Mouse (Mus musculus) intestine, embryonic 14.5 days (tissue): ENCODE data around the gene Nrg3. TPM values are rescaled to one million over a fixed set of nuclear protein-coding genes. Genes with fewer than 3 reads are reported as not detected.

Experiments
- ATAC-seq: fragments of 200-750 bp; cut with Nextera tagmentation; replicated peaks from 2 replicates; pipeline ENCODE4 v1.8.0; 2017; ENCODE audit warnings: low read depth, moderate number of reproducible peaks, moderate TSS enrichment, moderate library complexity; ENCODE audit not compliant: low FRiP score, low TSS enrichment
- DNase-seq: peaks from one replicate; pipeline ENCODE4 v3.0.0-alpha.2; 2018; ENCODE audit warnings: low spot score
- H3K27ac ChIP-seq: fragments of 300-500 bp; sonication (generic); 2 replicates; pipeline ENCODE4 v1.5.1; 2014; ENCODE audit warnings: low read depth, mild to moderate bottlenecking, control low read depth
- H3K27me3 ChIP-seq: fragments of 300-500 bp; sonication (generic); replicated peaks from 2 replicates; pipeline ENCODE4 v1.6.1; 2014; ENCODE audit warnings: low read length, control low read depth; ENCODE audit not compliant: control insufficient read depth, insufficient read depth
- H3K36me3 ChIP-seq: fragments of 300-500 bp; sonication (generic); 2 replicates; pipeline ENCODE4 v1.6.1; 2014; ENCODE audit warnings: low read length, control low read depth; ENCODE audit not compliant: control insufficient read depth, insufficient read depth
- H3K4me1 ChIP-seq: fragments of 300-500 bp; sonication (generic); replicated peaks from 2 replicates; pipeline ENCODE4 v1.6.1; 2014; ENCODE audit warnings: low read length, control low read depth, mixed read lengths; ENCODE audit not compliant: control insufficient read depth, insufficient read depth
- H3K4me2 ChIP-seq: fragments of 300-500 bp; sonication (generic); 2 replicates; pipeline ENCODE4 v1.6.1; 2014; ENCODE audit warnings: low read length
- H3K4me3 ChIP-seq: fragments of 300-500 bp; sonication (generic); 2 replicates; pipeline ENCODE4 v1.5.1; 2014; ENCODE audit warnings: low read depth, low read length, control low read depth, mixed read lengths
- H3K9ac ChIP-seq: fragments of 300-500 bp; sonication (generic); 2 replicates; pipeline ENCODE4 v1.6.1; 2014; ENCODE audit warnings: mild to moderate bottlenecking, low read length
- H3K9me3 ChIP-seq: fragments of 300-500 bp; sonication (generic); 2 replicates; pipeline ENCODE4 v1.6.1; 2016; ENCODE audit warnings: low read length, control low read depth; ENCODE audit not compliant: control insufficient read depth
- WGBS: fragments of 180-500 bp; shearing (Covaris S2); extraction: QIAGEN DNeasy Blood & Tissue Kit; methylation state at CpG from one replicate; pipeline ENCODE4 v1.1.7; 2014; 5-methylcytosine and 5-hydroxymethylcytosine counted together
- polyA plus RNA-seq: library from polyadenylated mRNA; unstranded; fragments of >200 nt; fragmentation: Nextera tagmentation; extraction: Ambion mirVana; gene quantifications from 2 replicates; pipeline ENCODE4 v1.2.1, GENCODE M21; 2014

Gene Nrg3
- 0.50 and 0.88 TPM in 2 replicates for polyA plus RNA-seq

- WGBS, result under 1% methylated on average over 97 of the region's 121 CpGs
- Histone ChIP-seq H3K9me3 (no peaks in the 10 kb centered on the region), H3K9ac (peak within 1 kb of the TSS; percentile 5; the same call in 1 of the 2 replicates)
Observed at GRCm38 (mm10) chr14:39472790-39473761, at the start of gene Nrg3. Gene Nrg3, minus strand, starts transcription at chr14:39473088.

DNA sequence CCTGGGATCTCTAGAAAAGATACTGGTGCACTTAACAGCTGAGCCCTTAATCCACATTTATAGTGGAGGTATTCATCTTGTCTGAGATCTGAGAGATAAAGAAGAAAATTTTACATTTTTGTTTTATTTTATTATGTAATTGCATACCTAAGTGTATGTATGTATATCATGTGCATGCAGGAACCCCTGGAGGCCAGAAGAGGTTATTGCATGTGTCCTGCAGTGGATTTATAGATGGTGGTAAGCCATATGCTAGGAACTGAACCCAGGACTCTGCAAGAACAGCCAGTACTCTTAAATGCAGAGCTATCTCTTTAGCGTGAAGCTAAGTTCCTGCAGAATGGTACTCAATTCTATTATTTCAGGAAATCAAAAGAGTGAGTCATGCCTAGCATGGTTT is 36.1 kb upstream of the Nrg3 start:
- WGBS, result 81% methylated on average over 1 of the region's 1 CpGs
- ATAC-seq (no peak), DNase-seq (no peak)
- H3K4me3 ChIP-seq, result no peak overlapping the region
- H3K36me3 ChIP-seq, result no peaks in the 10 kb centered on the region
- no peak overlapping the region for H3K9ac ChIP-seq
- H3K27ac ChIP-seq, result no peak overlapping the region
- H3K9me3 ChIP-seq, result no peaks in the 10 kb centered on the region
- no peak overlapping the region for H3K4me2 ChIP-seq
- H3K4me1 ChIP-seq, result no peaks in the 10 kb centered on the region
- no peaks in the 10 kb centered on the region for H3K27me3 ChIP-seq

More at GRCm38 (mm10) chr14:39472790-39473761, at the start of gene Nrg3:
- DNase-seq (peak; percentile 76), ATAC-seq (peak; percentile 89)
- Histone ChIP-seq H3K27ac (no peak within 1 kb of the TSS), H3K27me3 (peaks cover 81% of the 10 kb centered on the region), H3K36me3 (no peaks in the 10 kb centered on the region), H3K4me2 (peak within 1 kb of the TSS; percentile 75), H3K4me3 (peak within 1 kb of the TSS; percentile 48), H3K4me1 (no peaks in the 10 kb centered on the region)

- no peak overlapping the region for H3K27ac ChIP-seq
- peaks cover 80% of the 10 kb centered on the region for H3K27me3 ChIP-seq
- H3K4me3 ChIP-seq, result peak overlapping the region; percentile 48
- no peak overlapping the region for H3K9ac ChIP-seq
- H3K4me1 ChIP-seq, result no peaks in the 10 kb centered on the region
- WGBS, result 2% methylated on average over 27 of the region's 27 CpGs
- DNase-seq (peak; percentile 59), ATAC-seq (peak; percentile 24; the same call in 1 of the 2 replicates)
- H3K9me3 ChIP-seq, result no peaks in the 10 kb centered on the region
- H3K36me3 ChIP-seq, result no peaks in the 10 kb centered on the region
- H3K4me2 ChIP-seq, result peak overlapping the region; percentile 75
Observed at GRCm38 (mm10) chr14:39473771-39474211, 903 bp upstream of the Nrg3 start.

GRCm38 (mm10) chr14:39472146-39472751 is 639 bp downstream of the Nrg3 start:
- H3K4me1 ChIP-seq, result no peaks in the 10 kb centered on the region
- 5% methylated on average over 45 of the region's 56 CpGs for WGBS
- ATAC-seq (0 out of 2 replicates have a peak, but pooled peaks have one; percentile 40), DNase-seq (peak; percentile 52)
- H3K36me3 ChIP-seq, result no peaks in the 10 kb centered on the region
- no peaks in the 10 kb centered on the region for H3K9me3 ChIP-seq
- H3K27me3 ChIP-seq, result peaks cover 80% of the 10 kb centered on the region
- peak overlapping the region; percentile 75 for H3K4me2 ChIP-seq
- peak overlapping the region; percentile 5; the same call in 1 of the 2 replicates for H3K9ac ChIP-seq
- peak overlapping the region; percentile 48 for H3K4me3 ChIP-seq
- H3K27ac ChIP-seq, result no peak overlapping the region

GRCm38 (mm10) chr14:39471236-39471981 is 1.5 kb downstream of the Nrg3 start:
- ATAC-seq, result no peak
- Histone ChIP-seq H3K4me3 (peak overlapping the region; percentile 48; the same call in 1 of the 2 replicates), H3K9me3 (no peaks in the 10 kb centered on the region), H3K27me3 (peaks cover 73% of the 10 kb centered on the region), H3K4me2 (no peak overlapping the region), H3K27ac (no peak overlapping the region), H3K9ac (no peak overlapping the region), H3K4me1 (no peaks in the 10 kb centered on the region), H3K36me3 (no peaks in the 10 kb centered on the region)
- DNase-seq, result peak; percentile 50
- 11% methylated on average over 12 of the region's 12 CpGs for WGBS

DNA sequence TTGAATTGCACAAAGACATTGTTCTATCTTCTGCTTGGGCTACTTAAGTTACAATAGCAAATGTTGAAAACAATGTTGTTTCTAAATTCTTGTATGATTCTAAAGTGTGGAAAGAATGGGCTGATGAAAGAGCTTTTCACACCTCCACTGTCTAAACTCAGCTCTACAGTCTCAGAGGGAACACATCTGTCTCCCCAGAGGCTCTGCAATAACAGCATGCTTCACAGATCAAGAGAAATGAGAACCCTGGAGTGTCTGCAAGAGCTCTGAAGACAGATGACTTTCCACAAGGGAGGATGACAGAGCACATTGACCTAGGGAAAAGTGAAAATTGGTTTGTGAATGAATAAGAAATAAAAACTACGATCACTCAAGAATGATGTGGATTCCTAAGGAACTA is 27.4 kb downstream of the Nrg3 start:
- ATAC-seq (no peak), DNase-seq (no peak)
- Histone ChIP-seq H3K9me3 (no peaks in the 10 kb centered on the region), H3K4me3 (no peak overlapping the region), H3K27me3 (no peaks in the 10 kb centered on the region), H3K9ac (no peak overlapping the region), H3K27ac (no peak overlapping the region), H3K4me1 (no peaks in the 10 kb centered on the region), H3K36me3 (no peaks in the 10 kb centered on the region), H3K4me2 (no peak overlapping the region)
- WGBS, result 92% methylated on average over 1 of the region's 1 CpGs

DNA sequence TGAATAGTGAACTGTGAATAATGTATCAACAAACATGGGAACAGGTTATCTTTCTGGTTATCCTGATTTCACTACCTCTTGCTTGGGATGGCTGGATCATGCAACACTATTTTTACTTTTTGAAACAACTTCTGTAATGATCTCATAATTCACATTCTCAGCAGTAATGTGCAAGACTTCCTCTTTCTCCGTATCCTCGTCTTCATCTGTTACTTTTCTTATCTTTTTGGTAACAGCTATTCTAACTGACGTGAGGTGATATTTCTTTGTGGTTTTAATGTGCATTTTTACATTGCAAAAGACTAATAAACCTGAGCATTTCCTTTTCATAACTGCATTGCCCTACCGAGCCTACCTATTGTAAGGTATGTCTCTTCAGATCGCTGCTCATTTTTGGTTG is 44.4 kb downstream of the Nrg3 start:
- Histone ChIP-seq H3K27me3 (no peaks in the 10 kb centered on the region), H3K9ac (no peak overlapping the region), H3K4me1 (no peaks in the 10 kb centered on the region), H3K27ac (no peak overlapping the region), H3K4me3 (no peak overlapping the region), H3K36me3 (no peaks in the 10 kb centered on the region), H3K4me2 (no peak overlapping the region), H3K9me3 (no peaks in the 10 kb centered on the region)
- 86% methylated on average over 5 of the region's 5 CpGs for WGBS
- no peak for ATAC-seq
- no peak for DNase-seq

DNA sequence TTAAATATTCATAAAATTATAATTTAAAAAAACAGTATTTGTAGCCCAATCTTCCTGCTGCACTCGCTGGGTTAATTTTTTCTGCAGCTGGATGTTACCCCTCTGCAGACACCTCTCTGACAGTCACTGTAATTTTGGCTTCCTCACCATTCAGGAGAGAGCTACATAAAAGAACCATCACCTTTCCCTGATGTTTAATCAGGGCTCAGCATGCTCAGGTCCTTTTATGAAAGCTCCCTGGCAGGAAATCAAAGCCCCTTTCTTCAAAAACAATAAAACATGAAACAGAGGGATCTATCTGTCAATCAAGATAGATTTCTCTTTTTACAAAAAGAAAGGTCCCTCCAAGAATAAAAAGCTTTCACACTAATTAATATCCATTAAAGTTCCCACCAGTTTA is 51.0 kb downstream of the Nrg3 start:
- ATAC-seq, result no peak
- Histone ChIP-seq H3K27ac (no peak overlapping the region), H3K4me1 (no peaks in the 10 kb centered on the region), H3K36me3 (no peaks in the 10 kb centered on the region), H3K9ac (no peak overlapping the region), H3K4me2 (no peak overlapping the region), H3K9me3 (no peaks in the 10 kb centered on the region), H3K27me3 (no peaks in the 10 kb centered on the region), H3K4me3 (no peak overlapping the region)
- 71% methylated on average over 1 of the region's 1 CpGs for WGBS
- DNase-seq, result no peak
